Mouse (Mus musculus) thymus, postnatal 36 days (tissue): ENCODE results near the gene Tbk1.
A peak's percentile ranks its signal among the peaks of the same experiment; 100 is the strongest.

Source experiments
- DNase-seq, 2 experiments: peaks; one replicate each; pipeline ENCODE4 v3.0.0; 2022; ENCODE audit warnings: mixed read lengths in 2 of 2

Gene Tbk1

DNA sequence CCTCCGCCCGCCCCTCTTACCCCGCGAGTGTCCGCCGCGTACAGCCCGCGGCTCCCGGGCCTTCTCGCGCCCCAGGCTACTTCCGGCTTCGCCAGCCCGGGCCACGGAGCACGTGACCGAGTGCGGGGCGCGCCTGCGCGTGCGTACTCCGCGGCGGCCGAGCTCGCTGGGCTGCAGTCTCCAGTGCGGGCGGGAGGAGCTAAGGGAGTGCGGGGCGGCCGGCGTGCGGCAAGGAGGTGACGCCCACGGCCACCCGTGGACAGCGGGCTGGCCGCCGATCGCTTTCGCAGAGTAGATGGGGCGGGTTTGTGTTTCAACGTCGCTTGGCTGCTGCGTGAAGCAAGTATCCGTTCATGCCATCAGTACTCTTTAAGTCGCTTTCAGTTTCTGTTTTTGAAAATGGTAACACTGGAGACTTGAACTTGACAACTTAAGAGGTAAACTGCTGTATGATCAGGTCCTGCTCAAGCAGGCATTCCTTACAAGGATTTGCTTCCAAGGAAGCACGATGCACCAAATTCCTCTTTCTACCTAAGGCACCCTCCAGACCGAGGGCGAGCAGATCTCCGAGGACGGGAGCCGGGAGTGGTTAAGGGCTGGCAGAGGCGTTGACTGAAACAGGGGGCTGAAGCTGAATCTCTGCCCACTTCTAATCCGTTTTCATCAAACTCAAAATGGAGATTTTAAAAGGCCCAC is at the start of gene Tbk1:
Gene Tbk1, minus strand, starts transcription at position 113 of the 696 bp plus-strand sequence.
- peak; percentile 91 to 93 for DNase-seq

DNA sequence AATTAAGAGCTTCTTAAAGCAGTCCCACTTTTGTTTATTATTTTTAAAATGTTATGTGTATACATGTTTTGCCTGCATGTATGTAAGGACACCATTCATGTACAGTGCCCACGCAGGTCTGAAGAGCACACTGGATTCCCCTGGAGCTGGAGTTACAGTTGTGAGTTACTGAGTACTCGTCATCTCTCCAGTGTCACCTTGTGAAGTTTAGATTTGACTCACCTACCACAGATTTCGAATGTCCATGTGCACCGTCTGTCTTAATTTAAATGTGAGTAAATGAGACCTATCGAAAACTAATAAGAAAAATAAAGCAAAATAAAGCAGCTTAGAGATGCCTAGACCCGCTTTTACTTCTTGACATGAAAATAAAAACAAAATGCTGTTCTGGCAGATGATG is 49.7 kb upstream of the Tbk1 start:
- DNase-seq, result no peak

DNA sequence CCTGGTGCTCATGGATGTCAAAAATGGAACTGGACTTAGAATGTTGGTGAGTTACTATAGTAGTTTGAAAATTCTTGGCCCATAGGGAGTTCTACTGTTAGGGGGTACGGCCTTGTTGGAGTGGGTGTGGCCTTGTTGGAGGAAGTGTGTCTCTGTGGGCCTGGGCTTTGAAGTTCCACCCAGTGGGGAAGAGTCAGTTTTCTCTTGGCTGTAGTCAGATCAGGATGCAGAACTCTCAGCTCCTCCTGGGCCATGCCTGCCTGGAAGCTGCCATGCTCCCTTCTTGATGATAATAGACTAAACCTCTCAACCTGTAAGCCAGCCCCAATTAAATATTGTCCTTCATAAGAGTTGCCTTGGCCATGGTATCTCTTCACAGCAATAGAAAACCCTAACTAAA is 47.6 kb upstream of the Tbk1 start:
- no peak for DNase-seq

DNA sequence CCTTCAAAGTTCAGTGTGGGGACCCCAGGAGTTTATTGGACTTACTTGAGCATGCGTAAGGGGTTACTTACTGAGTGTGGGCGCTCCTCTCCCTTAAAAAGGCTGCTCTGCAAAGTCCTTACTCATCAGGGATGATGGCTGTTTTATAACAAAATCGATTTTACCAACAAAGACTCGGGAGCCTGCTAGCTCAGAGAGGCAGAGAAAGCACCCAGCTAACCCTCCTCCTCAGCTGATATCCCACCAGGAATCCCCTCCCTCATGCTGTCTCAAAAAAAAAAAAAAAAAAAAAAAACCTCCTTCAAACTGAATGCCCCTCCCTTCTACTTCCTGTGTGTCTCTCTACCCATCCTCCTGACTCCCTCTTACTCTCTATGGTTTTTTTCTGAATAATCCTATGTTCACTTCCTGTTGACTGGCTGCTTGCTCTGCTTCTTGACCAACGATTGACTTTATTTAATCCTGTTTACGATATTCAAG is 42.0 kb upstream of the Tbk1 start:
- no peak for DNase-seq

DNA sequence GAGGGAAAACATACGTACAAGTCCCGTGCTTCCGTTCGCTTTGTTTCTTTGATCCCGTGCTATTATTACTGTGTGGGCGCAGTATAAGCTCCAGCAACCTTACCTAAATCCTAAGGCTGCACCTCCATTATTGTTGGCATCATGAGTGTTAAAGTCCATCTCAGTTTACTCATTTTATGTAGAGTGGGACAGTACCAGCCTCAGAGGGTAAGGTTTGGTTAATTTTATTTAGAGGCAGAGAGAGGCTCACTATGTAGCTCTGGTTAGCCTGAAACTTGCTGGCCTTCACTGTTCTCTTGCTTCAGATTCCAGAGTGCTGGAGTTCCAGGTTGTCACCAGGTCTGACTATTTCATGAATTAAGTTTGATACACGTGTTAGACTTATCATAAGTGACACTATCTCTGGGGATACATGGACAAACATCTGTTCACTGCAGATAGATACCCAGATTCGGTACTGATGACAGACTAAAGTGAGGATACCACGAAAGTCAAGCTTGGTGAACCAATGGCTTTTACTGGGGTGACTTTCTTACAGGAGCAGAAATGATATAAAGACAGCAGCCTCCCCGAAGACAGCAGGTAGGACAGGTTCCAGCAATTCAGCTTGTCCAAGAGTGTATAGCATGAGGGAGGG is 40.7 kb upstream of the Tbk1 start:
- DNase-seq, result no peak

DNA sequence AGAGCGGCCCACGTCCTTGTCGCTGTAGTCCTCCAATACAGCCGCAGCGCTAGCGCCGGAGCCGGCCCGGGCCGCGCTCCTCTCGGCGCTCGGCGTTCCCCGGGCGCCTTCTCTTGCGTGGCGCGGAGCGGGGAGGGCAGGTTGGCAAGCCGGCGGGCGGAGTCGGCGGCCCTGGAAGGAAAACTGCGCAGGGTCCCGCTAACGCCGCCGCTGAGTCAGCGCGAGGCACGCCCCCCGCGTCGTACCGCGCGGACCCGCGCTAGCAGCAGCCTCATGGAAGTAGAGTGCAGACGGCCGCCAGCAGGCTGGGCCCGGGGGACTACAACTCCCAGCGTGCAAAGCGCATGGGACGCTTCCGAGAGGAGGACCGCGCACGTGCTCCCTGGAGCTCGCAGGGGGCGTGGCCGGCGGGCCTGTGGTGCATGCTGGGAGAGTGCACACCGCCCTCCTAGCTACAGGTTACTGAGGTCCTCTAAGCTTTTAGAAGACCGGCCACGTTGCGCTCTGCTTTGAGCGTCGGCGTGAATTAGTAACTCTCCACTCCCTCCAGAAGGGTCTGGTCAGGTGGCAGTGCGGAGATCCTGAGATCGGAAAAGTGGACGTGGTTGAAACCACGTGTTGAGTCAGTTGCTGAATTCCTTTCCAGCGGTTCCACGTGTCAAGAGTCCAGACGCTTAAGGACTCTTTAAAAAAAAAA is 39.7 kb upstream of the Tbk1 start, which contains the start of gene Xpot:
Gene Xpot, minus strand, starts transcription at position 147 of the 697 bp plus-strand sequence.
- DNase-seq, result peak; percentile 97 to 98

DNA sequence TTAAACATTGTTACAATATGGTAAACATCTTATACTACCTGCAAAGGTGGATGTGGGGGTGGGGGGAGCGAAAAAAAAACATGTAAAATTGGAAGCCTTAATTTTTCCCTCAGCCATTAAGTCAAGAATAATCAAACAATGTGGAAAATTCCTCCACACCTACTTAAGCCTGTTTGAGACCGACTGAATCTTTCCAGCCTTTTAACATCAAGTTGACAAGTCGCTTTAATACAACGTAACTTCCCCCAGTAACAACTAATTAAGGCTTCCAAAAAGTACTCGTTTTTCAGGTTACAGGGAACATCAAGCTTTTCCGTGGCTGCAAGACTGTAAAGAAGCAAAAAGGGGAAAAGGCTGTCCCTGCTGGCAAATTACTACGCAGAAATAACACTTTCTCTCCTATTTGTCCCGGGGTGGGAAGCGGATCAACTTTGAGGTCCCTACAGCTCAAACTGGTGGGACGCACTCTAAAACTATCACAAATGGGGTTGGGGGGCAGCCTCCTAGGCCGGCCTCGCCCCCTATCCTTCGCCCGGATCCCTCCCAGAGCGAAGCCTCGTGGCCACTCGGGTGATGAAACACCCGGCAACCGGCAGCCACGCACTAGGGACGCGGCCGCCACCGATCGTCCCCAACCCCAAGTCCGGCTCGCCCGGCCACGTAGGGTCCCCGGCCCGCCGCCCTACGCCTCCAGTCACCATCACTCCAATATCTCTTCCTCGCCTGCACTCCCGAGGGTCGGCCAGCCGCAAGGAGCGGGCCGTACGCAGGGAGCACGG is 39.0 kb upstream of the Tbk1 start:
- DNase-seq, result no peak

DNA sequence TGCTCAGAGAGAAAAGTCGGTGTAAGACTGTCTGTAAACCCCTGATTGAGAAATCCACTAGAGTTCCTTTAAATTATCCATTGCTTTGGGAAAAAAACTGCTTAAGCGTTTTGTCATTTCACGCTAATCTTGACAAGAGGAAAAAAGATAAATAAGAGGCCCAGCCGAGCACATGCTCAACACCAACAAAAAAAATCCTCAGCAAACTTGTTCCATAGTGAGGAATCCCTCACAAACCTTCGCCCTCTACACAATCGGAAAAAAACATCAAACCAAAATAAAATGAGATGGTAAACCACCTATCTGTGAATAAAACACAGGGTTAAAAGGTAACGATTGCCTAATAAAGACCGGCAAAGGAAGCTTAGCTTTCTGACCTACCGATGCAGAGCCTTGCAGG is 38.4 kb upstream of the Tbk1 start:
- no peak for DNase-seq

DNA sequence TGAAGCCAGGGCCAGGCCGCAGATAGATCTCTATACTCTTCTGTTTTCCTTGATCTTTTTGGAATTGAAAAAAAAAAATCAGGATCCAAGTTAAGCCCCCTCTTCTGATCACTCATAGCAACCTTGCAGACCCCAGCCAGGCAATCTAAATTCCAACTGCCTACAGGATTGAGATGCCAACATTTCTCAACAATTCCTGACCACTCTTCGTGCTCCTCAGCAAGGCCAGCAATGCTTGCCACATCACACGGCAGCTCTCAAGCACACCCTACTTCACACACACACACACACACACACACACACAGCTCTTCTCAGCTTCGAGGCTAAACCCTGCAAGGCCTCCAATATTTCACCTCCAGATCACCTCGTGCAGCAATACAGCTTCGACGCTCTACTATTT is 37.1 kb upstream of the Tbk1 start:
- no peak for DNase-seq

DNA sequence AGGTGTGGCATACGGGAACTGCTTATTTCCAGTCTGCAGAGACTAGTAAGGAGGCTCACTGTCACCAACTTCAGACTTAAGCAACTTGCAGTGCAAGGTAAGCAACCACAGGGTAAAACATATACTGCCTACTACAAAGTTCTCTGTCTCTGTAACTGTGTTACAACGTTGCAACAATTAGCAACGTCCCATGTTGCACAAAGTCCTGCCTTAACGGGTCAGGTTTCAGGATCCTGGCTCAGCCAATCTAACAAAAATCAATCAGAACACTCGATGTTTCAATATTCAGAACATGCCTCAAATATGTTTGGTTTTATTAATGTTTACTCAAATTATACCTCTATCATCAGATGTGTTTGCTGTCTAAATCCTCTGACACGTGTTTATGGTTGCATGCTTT is 35.8 kb upstream of the Tbk1 start:
- DNase-seq, result no peak

DNA sequence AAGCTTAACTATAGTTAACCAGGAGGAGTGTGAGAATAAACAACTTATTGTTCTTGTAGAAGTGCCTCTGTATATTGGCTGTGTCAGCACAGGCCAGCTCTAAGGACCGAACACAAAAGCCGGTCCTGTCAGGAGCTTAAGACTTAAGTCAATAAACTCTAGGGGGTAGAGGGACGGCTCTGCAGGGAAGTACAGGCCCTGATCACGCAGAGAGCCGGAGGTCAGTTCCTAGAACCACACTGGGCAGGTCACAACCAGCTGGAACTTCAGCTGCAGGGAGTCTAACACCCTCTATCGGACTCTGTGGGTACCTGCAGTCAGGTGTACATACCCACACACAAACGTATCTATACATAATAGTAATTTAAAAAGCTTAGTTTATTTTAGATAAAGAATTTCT is 29.3 kb upstream of the Tbk1 start:
- DNase-seq, result no peak

DNA sequence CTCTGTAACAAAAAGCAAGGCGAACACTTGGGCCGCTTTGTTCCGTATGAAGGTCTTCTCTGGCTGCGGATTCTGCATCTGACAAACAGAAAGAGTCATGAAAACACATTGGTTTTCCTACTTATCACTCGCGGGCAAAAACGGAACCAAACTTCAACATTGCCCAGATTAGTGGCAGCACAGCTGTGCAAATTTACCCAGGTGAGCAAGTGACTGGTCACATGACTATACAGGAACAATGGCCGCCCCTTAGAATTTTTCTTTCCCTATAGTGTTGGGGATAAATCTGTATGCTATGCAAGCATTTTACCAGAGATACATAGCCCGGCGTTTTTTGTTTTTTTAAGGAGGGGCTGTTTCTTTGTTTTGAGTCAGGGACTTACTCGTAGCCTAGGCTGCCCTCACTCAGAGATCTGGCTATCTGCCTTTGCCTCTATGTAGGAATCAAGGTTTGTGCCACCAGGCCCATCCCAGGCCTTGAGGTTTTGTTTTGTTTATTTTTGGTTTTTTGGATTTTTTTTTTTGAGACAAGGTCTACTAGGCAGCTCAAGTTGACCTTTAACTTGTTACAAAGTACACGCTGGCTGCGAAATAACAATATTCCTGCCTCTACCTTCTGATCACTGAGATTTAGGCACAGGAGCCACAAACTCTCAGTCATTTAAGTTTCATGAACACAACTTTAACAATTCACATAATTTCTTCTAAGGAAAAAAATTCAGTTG is 28.7 kb upstream of the Tbk1 start:
- DNase-seq, result no peak

DNA sequence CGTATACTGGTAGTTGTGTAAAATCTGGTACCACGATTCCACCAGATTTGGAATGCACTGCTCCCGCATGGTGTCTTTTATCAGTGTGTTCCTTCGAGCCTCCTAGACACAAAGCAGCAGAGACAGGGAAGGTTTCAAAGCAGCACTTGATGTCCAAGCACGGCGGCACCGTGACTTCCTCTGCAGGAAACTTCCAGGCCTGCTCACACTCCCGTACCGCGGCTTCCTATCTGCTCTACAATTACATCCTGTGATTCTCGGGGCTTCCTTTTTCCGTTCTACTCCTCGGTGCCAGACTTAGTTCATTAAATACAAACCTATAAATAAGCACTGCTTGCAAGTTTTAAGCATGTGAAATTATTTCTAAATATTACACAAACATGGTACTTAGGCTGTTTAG is 27.0 kb upstream of the Tbk1 start:
- DNase-seq, result no peak

DNA sequence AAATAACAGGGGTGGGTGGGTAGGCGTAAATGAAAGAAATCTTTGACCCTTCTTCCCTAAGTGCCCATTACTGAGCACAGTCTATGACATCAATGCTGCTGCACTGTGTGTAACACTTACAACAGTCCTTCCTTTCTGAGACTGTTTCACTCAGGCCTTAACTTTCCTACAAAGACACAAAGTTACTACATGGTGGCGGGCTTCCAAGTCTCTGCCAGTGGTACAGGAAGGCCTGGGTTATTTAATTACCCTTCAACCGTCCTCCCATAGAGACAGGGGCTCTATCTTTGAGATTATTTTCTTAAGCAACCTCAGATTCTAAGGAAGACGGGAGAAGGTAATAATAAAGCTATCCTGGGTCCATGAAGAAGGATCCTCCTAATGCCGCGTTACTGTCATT is 25.9 kb upstream of the Tbk1 start:
- no peak for DNase-seq

DNA sequence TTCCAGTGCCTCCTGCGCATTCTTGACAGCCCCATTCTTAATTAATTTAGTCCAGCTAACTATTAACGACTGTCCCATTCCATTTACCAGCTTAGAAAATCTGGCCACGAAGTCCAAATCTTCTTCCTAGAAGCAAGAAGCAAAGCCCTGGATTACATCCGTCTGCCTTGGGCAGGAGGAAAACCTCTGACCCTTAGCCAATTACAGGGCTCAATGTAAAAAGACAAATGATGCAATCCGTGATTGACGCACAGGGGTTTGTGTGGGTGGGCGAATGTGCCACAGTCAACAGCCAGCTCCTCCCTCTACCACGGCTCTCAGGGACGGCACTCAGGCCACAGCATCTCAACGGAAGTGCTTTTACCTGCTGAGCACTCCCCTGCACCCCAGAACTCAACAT is 25.0 kb upstream of the Tbk1 start:
- DNase-seq, result no peak

DNA sequence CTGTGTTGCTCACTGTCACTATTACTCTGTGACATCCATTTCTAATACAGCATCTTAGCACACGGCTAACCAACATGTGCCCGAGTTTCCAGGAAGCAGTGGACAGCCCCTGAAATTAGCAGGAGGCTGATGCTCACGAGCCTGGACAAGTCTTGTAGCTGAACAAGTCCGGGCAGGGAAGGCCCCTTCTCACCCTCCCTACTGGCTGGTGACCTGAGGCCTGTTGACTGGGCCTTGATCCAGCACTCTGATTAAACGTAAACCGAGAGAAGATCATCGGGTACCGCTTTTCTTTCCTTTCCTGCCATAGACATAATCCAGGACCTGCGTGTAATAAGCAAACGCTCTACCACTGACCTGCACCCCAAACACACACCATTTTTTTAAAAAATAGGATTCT is 21.6 kb upstream of the Tbk1 start:
- no peak for DNase-seq

DNA sequence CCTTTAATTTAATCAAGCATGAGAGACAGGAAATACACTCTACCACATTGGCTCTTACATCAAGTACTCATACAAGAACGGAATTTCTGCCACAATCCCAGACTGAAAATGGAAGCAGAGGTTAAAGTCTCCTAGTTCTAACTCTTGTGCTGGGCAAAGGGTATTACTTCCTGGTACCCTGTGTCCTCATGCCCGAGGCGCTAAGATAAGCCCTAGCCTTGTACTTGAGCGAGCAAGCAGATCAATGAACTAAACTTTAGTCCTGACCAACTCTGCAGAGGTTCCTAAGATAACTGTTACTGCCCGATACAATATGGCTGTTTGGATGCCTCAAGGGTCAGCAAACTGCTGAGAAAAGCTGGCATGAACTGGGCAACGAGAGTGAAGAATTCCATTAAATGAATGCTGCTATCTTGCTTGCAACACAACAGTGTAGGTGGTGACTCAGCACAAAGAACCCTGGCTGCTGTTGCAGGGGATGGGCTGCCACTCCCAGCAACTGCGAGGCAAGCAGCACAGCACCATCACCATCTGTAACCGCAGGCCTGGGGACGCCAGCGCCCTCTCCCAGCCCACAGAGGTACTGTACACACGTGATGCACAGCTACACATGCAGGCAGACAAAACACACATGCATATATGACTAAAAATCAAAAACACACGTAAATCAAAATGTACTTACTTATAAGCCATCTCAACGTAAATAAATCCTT is 18.2 kb upstream of the Tbk1 start:
- no peak for DNase-seq

DNA sequence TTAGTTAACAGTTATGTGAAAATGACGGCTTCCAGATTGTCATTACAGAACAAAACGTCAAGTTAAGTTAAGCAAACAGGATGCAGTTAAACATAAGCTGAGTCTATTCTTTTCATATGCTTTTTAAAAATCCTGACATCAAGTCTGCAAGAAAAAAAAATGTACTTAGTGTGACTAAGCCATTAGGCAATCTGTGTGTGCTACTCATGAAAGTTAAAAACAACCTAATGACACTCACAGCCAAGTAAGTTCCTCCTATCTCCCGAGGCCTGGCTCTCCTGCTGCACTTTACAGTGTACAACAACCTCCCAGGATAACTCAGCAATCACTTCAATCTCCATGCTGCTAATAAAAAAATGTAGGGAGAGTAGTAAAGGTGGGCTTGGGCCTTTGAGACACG is 17.0 kb upstream of the Tbk1 start:
- DNase-seq, result no peak

DNA sequence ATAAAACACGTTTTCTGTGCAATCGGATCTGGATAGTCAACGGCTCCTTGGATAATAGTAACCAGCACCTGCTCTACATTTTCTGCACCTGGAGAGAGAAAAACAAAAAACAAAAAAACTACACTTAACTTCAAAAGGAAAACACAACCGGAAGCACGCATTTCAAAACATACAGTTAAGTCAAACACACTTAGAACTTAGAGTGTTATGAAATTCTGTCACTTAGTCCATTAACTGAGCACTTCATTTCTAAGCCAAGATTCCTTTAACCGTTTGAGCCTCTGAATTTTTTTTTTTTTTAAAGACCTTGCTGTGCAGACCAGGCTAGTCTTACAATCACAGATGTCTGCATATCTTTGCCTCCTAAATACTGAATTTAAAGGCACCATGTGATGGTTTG is 14.7 kb upstream of the Tbk1 start:
- no peak for DNase-seq

DNA sequence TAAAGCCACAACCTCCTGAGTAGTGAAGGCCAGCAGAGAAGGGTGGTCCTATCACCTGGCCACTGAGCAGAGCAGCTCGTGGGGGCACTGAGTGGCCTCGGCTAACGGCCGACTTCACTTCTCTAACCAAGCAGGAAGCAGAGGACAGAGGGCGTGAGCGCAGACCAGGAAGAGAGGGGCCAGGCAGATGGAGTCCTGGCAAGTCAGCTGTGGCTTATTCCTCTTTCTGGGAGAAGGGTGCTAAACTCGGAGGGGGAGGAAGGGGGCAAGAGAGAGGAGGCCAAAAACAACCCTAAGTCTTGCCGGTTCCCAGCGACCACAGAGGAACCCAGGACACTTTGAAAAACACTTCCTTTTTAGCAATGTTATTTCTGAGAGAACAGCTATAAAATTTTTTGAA is 10.0 kb upstream of the Tbk1 start:
- no peak for DNase-seq

DNA sequence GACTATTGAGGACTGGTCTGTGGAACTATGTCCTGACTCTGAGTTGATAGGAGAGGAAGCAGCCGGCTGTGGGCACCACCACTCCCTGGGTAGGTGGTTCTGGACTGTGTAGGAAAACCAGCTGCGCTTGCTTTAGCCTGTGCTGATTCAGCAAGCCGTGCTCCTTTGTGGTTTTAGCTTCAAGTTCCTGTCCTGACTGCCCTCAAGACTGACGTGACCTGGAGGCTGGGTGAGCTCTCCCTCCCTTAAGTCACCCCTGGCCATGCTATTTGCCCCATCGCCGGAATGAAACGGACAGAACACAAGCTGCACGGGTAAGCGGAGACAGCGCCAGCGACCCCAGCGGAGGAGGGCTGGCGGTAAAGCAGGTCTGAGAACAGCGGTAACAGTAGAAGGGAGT is 4.5 kb upstream of the Tbk1 start:
- no peak for DNase-seq

DNA sequence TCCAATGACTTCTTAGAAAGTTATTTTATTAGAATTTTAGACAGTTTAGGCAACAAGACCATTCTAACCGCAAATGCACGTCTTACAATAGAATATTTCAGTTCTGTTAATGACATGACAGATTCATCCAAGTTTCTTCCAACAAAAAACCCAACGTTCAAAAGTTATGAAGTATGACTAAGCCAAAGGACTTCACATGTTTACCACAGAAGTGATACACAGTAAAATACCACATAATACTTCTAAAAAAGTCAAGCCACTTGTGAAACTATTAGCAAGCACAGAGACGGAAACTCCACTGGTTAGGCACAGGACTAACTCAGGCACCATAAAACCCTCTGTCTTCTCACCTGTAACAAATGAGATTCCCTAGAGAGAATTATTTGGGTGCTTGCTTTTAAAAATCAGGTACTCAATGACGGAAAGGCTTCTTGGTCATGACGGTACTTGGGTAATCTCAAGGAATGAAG is 819 bp upstream of the Tbk1 start:
- DNase-seq, result no peak
